Mouse (Mus musculus) CH12.LX (cell line): ENCODE results near the gene Tead2. TPM values are rescaled to one million over a fixed set of nuclear protein-coding genes. Genes with fewer than 3 reads are reported as not detected.

Experiments used
- DNase-seq: peaks from one replicate; pipeline ENCODE4 v3.0.0-alpha.2; 2013; ENCODE audit errors: extremely low read depth
- H3K27ac ChIP-seq: 2 replicates; pipeline ENCODE4 v1.5.1; 2012; ENCODE audit warnings: low read depth, mild to moderate bottlenecking, control low read depth, moderate library complexity; ENCODE audit not compliant: insufficient read depth
- H3K27me3 ChIP-seq: replicated peaks from 2 replicates; pipeline ENCODE3; 2012; ENCODE audit warnings: inconsistent platforms
- H3K36me3 ChIP-seq, 2 experiments: replicated peaks in 1 of 2; 2 replicates each; pipeline versions ENCODE3 to v1.6.1; 2012; ENCODE audit warnings: inconsistent platforms in 1 of 2, low read length in 1 of 2, mild to moderate bottlenecking in 1 of 2, mixed read lengths in 1 of 2, moderate library complexity in 1 of 2; ENCODE audit not compliant: control insufficient read depth in 1 of 2, insufficient read depth in 1 of 2
- H3K4me1 ChIP-seq, 2 experiments: 2 replicates each; pipeline ENCODE4 v1.6.1; 2012; ENCODE audit warnings: inconsistent platforms in 1 of 2, moderate library complexity in 1 of 2; ENCODE audit not compliant: insufficient read depth in 2 of 2, control insufficient read depth in 1 of 2
- H3K4me2 ChIP-seq: 2 replicates; pipeline ENCODE4 v1.6.1; 2012; ENCODE audit warnings: low read depth, mild to moderate bottlenecking, control low read depth; ENCODE audit not compliant: poor library complexity, insufficient read depth, severe bottlenecking
- H3K4me3 ChIP-seq, 3 experiments: fragments of 150-350 bp in 1 of 3; sonication (generic) in 1 of 3; replicated peaks in 1 of 3; 2 replicates each; pipeline versions ENCODE3 to v1.5.1; 2011 to 2012; ENCODE audit warnings: low read depth in 2 of 3, low read length in 2 of 3, mild to moderate bottlenecking in 2 of 3, moderate library complexity in 2 of 3, control low read depth in 1 of 3, improper control_type of control experiment in 1 of 3, inconsistent platforms in 1 of 3, mixed read lengths in 1 of 3; ENCODE audit not compliant: poor library complexity in 1 of 3
- H3K79me2 ChIP-seq: replicated peaks from 2 replicates; pipeline ENCODE4 v1.6.1; 2012; ENCODE audit warnings: mild to moderate bottlenecking, moderate library complexity; ENCODE audit not compliant: control insufficient read depth, poor library complexity, insufficient read depth, severe bottlenecking; ENCODE audit errors: extremely low read depth
- H3K9ac ChIP-seq: 2 replicates; pipeline ENCODE4 v1.6.1; 2012; ENCODE audit warnings: low read depth, mild to moderate bottlenecking, control low read depth, moderate library complexity; ENCODE audit not compliant: insufficient read depth
- H3K9me3 ChIP-seq: replicated peaks from 2 replicates; pipeline ENCODE3; 2012; ENCODE audit warnings: low read length, inconsistent platforms, mixed read lengths
- BHLHE40 ChIP-seq: IDR thresholded peaks from 2 replicates; pipeline ENCODE4 v1.6.1; 2011; ENCODE audit warnings: mild to moderate bottlenecking, low read depth, low read length, improper control_type of control experiment
- CTCF ChIP-seq, 2 experiments: IDR thresholded peaks in 1 of 2; conservative IDR thresholded peaks in 1 of 2; 2 replicates each; pipeline ENCODE4 v1.5.1; 2011 to 2012; ENCODE audit warnings: low read depth in 2 of 2, low read length in 2 of 2, improper control_type of control experiment in 1 of 2, inconsistent platforms in 1 of 2, mild to moderate bottlenecking in 1 of 2, moderate library complexity in 1 of 2
- E2F4 ChIP-seq: IDR thresholded peaks from 2 replicates; pipeline ENCODE4 v1.6.1; 2011; ENCODE audit warnings: low read depth, low read length, improper control_type of control experiment; ENCODE audit not compliant: insufficient replicate concordance
- HCFC1 ChIP-seq: IDR thresholded peaks from 2 replicates; pipeline ENCODE4 v1.6.1; 2012; ENCODE audit warnings: low read depth, mild to moderate bottlenecking, inconsistent platforms, low read length, improper control_type of control experiment
- IRF4 ChIP-seq: IDR thresholded peaks from 2 replicates; pipeline ENCODE4 v1.6.1; 2014; ENCODE audit warnings: low read depth, mild to moderate bottlenecking, inconsistent platforms, low read length, improper control_type of control experiment
- JUN ChIP-seq: IDR thresholded peaks from 2 replicates; pipeline ENCODE4 v1.6.1; 2011; ENCODE audit warnings: low read depth, mild to moderate bottlenecking, low read length, improper control_type of control experiment, moderate library complexity; ENCODE audit not compliant: insufficient read depth
- JUND ChIP-seq: conservative IDR thresholded peaks from 2 replicates; pipeline ENCODE4 v1.6.1; 2011; ENCODE audit warnings: low read depth, low read length, improper control_type of control experiment
- MAFK ChIP-seq: IDR thresholded peaks from 2 replicates; pipeline ENCODE4 v1.6.1; 2011; ENCODE audit warnings: low read length, improper control_type of control experiment; ENCODE audit not compliant: insufficient replicate concordance
- MXI1 ChIP-seq: IDR thresholded peaks from 2 replicates; pipeline ENCODE4 v1.6.1; 2011; ENCODE audit warnings: mild to moderate bottlenecking, low read depth, low read length, improper control_type of control experiment
- MYC ChIP-seq: IDR thresholded peaks from 2 replicates; pipeline ENCODE4 v1.6.1; 2011; ENCODE audit warnings: low read depth, mild to moderate bottlenecking, improper control_type of control experiment, low read length
- NRF1 ChIP-seq: IDR thresholded peaks from 2 replicates; pipeline ENCODE4 v1.6.1; 2014; ENCODE audit warnings: low read depth, mild to moderate bottlenecking, inconsistent platforms, low read length, improper control_type of control experiment, moderate library complexity
- SIN3A ChIP-seq: IDR thresholded peaks from 2 replicates; pipeline ENCODE4 v1.6.1; 2012; ENCODE audit warnings: low read length, improper control_type of control experiment, inconsistent platforms
- TBP ChIP-seq: conservative IDR thresholded peaks from 2 replicates; pipeline ENCODE4 v1.6.1; 2011; ENCODE audit warnings: low read depth, low read length, improper control_type of control experiment
- TCF12 ChIP-seq: IDR thresholded peaks from 2 replicates; pipeline ENCODE4 v1.6.1; 2014; ENCODE audit warnings: low read depth, mild to moderate bottlenecking, inconsistent platforms, low read length, improper control_type of control experiment
- dilution Hi-C: fragments of 300-500 bp; cut with MboI; formaldehyde crosslinking; loops from 2 replicates; pipeline ENCODE4 v1.14.3; 2020; ENCODE audit warnings: low sequenced_read_pairs; ENCODE audit not compliant: extremely low pct_unique_long_range_greater_than_20kb, extremely low pct_ligation_motif_present
- in situ Hi-C: fragments of 300-500 bp; cut with MboI; formaldehyde crosslinking; loops from 3 replicates; pipeline ENCODE4 v1.14.3; 2019; ENCODE audit warnings: low sequenced_read_pairs, low pct_ligation_motif_present, low pct_unique_long_range_greater_than_20kb, mixed read lengths
- polyA plus RNA-seq: library from polyadenylated mRNA; unstranded; fragments of >175 nt; gene quantifications from 2 replicates; pipeline ENCODE4 v1.2.1, GENCODE M21; 2012; ENCODE audit warnings: low read depth; ENCODE audit not compliant: insufficient read length
- total RNA-seq, 2 experiments: library from RNA; depleted of rRNA; stranded (reverse); fragments of 300-350 nt in 1 of 2; fragments of >200 nt in 1 of 2; gene quantifications; 2 replicates each; pipeline ENCODE4 v1.2.3; 2012 to 2014

Tead2 gene
- total and polyA plus RNA-seq, 3 experiments = 0.31 to 2.5 (median 0.38) TPM

- in situ Hi-C loops = no loop called here
- TF ChIP-seq E2F4 (no peak), MXI1 (no peak), SIN3A (no peak), HCFC1 (no peak), MYC (no peak), JUND (no peak)
Measured at GRCm38 (mm10) chr7:45263006-45263607, 47.6 kb downstream of the Tead2 start.

GRCm38 (mm10) chr7:45264348-45264747, 48.8 kb downstream of the Tead2 start:
- no peaks in the 10 kb centered on the region for H3K36me3 ChIP-seq
- in situ Hi-C loops = no loop called here
- no peak for TF ChIP-seq JUN
- no peak for TF ChIP-seq MAFK
- no peak for TF ChIP-seq TBP
- TF ChIP-seq TCF12 = no peak
- no peak for TF ChIP-seq NRF1
- TF ChIP-seq CTCF (conservative IDR thresholded peaks at IDR 0.05 in 1 of 2, IDR thresholded peaks at IDR 0.05 in 1 of 2; ENCODE audit: low read depth in 2 of 2, low read length in 2 of 2) = peak in 1 of 2 experiments; percentile 15; a peak in 1 of 4 replicates
- H3K4me2 ChIP-seq = no peak overlapping the region
- H3K9me3 ChIP-seq = no peaks in the 10 kb centered on the region
- no peak overlapping the region for H3K9ac ChIP-seq
- H3K79me2 ChIP-seq = no peaks in the 10 kb centered on the region
- H3K27ac ChIP-seq = no peak overlapping the region
- H3K4me1 ChIP-seq = peaks cover 0 to 5% of the 10 kb centered on the region in 2 experiments; a peak in 2 of 4 replicates
- no peak overlapping the region for H3K4me3 ChIP-seq
- DNase-seq = no peak
- peaks cover 4% of the 10 kb centered on the region for H3K27me3 ChIP-seq
- dilution Hi-C loops = no loop called here

More at GRCm38 (mm10) chr7:45263006-45263607, 47.6 kb downstream of the Tead2 start:
- Histone ChIP-seq H3K79me2 (no peaks in the 10 kb centered on the region), H3K27me3 (peaks cover 4% of the 10 kb centered on the region), H3K9me3 (no peaks in the 10 kb centered on the region), H3K4me3 (no peak overlapping the region), H3K4me1 (peaks cover 0 to 5% of the 10 kb centered on the region in 2 experiments; a peak in 2 of 4 replicates), H3K4me2 (no peak overlapping the region), H3K27ac (no peak overlapping the region), H3K36me3 (no peaks in the 10 kb centered on the region), H3K9ac (no peak overlapping the region)
- DNase-seq = no peak
- dilution Hi-C loops = no loop called here

GRCm38 (mm10) chr7:45265518-45265917, 50.0 kb downstream of the Tead2 start:
- peaks cover 1% of the 10 kb centered on the region for H3K27me3 ChIP-seq
- no peak overlapping the region for H3K4me3 ChIP-seq
- in situ Hi-C loops = no loop called here
- dilution Hi-C loops = no loop called here
- TF ChIP-seq BHLHE40 (no peak), IRF4 (no peak)
- no peaks in the 10 kb centered on the region for H3K9me3 ChIP-seq
- H3K4me1 ChIP-seq = peaks cover 0 to 5% of the 10 kb centered on the region in 2 experiments; a peak in 2 of 4 replicates
- H3K9ac ChIP-seq = no peak overlapping the region
- no peak for DNase-seq
- H3K27ac ChIP-seq = no peak overlapping the region
- no peaks in the 10 kb centered on the region for H3K36me3 ChIP-seq
- H3K4me2 ChIP-seq = no peak overlapping the region
- H3K79me2 ChIP-seq = no peaks in the 10 kb centered on the region
